Mouse (Mus musculus): ENCODE data around the gene Zfr2.

DNA sequence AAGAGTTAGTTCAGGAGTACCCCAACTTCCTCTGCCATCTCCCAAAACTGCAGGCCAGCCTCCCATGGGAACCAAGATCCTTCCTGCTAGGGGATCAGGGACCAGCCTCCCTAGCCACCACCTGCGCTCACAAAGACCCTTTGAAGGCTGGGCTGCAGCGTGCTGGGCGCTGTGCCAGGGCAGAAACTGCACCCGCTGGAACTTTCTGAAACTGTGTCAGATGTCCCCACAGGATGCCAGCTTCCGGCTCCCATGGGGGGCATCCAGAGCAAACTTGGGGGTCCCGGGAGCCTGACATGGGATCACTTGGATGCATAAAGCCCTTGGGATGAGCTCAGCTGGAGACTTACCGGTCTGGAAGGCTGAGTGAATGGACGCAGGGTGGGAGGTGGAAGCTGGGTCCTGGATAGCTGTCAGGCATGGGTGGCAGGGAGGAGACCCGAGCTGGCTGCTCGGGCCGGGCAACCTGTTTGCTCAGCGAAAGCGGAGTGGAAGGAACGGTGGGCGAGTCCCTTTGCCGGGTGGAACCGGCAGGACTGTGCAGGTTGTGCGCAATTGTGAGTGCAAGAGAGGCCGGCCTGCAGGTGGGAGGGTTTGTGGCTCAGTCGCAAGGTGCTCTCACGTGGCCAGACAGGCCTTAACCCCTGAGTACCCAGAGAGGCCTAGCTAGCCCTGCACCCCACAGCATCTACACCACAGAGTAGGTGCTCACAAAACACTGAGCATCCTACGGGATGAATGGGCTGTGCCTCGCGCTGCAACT lies 57.9 kb downstream of the Zfr2 start:
- no peak for TF ChIP-seq HCFC1 (IDR thresholded peaks at IDR 0.05; ENCODE audit: low read depth, low read length)
- TF ChIP-seq CTCF (IDR thresholded peaks at IDR 0.05 in 2 of 3, conservative IDR thresholded peaks at IDR 0.05 in 1 of 3; ENCODE audit: control insufficient read depth in 1 of 3, insufficient read depth in 1 of 3, low read depth in 2 of 3, low read length in 3 of 3, poor library complexity in 1 of 3, severe bottlenecking in 1 of 3): no peak
- TF ChIP-seq MAFK (IDR thresholded peaks at IDR 0.05; ENCODE audit: borderline replicate concordance, low read depth, low read length): no peak
- TF ChIP-seq KAT2A (conservative IDR thresholded peaks at IDR 0.05; ENCODE audit: low read depth, low read length): no peak
- TF ChIP-seq TCF12 (IDR thresholded peaks at IDR 0.05; ENCODE audit: low read depth, low read length): no peak
- TF ChIP-seq EP300 (IDR thresholded peaks at IDR 0.05; ENCODE audit: low read depth in 1 of 2, low read length in 2 of 2): no peak
- TF ChIP-seq CHD2 (IDR thresholded peaks at IDR 0.05; ENCODE audit: low read length): no peak
- TF ChIP-seq BHLHE40 (IDR thresholded peaks at IDR 0.05; ENCODE audit: borderline replicate concordance, low read depth, low read length): no peak
- no peak for TF ChIP-seq POLR2A (IDR thresholded peaks at IDR 0.05; ENCODE audit: control insufficient read depth in 1 of 2, insufficient read depth in 1 of 2, low read depth in 1 of 2, low read length in 2 of 2, poor library complexity in 1 of 2)
- TF ChIP-seq POLR2AphosphoS2 (IDR thresholded peaks at IDR 0.05; ENCODE audit: low read length): no peak
- no peak for TF ChIP-seq ZNF384 (IDR thresholded peaks at IDR 0.05; ENCODE audit: low read depth, low read length)

Data from MEL (cell line).